Mouse (Mus musculus) layer of hippocampus, adult 9-11 months (tissue): ENCODE measurements around the gene Caskin1.
A peak's percentile ranks its signal among the peaks of the same experiment; 100 is the strongest.
"Not testable (repeated sequence)": the region's sequence is repeated elsewhere in the genome, so short reads cannot be mapped to it uniquely, and the experiment has no call there.

ENCODE experiments used
- DNase-seq: peaks from one replicate; pipeline ENCODE4 v3.0.0; 2022

Caskin1 gene

GRCm38 (mm10) chr17:24488186-24488661 lies at the start of gene Caskin1:
TSS of gene Caskin1 (plus strand) at chr17:24488601.
- DNase-seq = no peak

GRCm38 (mm10) chr17:24440377-24440776 lies 48.0 kb upstream of the Caskin1 start:
- DNase-seq = no peak

- DNase-seq = no peak
Measured at GRCm38 (mm10) chr17:24441148-24441547, 47.3 kb upstream of the Caskin1 start.

DNA sequence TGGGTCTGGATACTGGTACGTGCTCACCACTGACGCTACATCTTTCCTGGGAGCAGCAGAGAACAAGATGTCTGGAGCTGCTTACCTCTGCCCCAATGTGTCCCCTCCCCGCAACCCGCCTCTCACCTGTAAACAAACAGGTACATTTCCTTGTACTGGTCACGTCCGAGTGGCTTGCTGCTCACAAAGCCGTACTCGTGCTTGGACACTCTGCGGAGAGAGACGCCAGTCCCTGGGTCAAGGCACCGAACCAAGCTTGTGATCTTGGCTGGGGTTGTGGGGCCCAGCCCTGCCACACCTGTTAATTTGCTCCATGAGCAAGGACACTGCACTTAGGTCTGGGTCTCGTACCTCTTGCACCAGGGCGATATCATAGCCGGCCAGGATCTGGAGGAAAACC lies 46.3 kb upstream of the Caskin1 start:
- DNase-seq = no peak

- no peak for DNase-seq
Measured at GRCm38 (mm10) chr17:24442632-24443155, 45.7 kb upstream of the Caskin1 start, which contains the start of gene Dnase1l2. TSS of gene Dnase1l2 (minus strand) at chr17:24443105.

GRCm38 (mm10) chr17:24443409-24443808 lies 45.0 kb upstream of the Caskin1 start:
- DNase-seq = no peak

DNA sequence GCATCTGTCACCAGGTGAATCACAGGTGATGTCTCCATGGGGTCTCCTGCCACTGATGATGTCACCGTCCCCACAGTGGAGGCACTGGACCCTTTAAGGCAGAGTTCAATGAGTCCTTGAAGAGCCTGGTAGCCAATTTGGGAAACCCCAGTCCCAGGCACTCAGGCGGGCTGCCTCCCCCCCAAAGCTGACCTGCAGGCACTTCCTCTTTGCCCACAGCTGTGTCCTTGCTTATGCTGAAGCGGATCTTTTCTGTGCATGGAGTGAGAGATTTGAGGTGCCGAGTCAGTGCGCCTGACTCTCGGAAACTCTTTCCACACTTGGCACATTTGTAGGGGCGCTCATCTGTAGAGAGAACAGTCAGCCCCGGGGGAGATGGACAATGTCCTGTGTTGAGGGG lies 41.8 kb upstream of the Caskin1 start:
- DNase-seq = no peak

DNA sequence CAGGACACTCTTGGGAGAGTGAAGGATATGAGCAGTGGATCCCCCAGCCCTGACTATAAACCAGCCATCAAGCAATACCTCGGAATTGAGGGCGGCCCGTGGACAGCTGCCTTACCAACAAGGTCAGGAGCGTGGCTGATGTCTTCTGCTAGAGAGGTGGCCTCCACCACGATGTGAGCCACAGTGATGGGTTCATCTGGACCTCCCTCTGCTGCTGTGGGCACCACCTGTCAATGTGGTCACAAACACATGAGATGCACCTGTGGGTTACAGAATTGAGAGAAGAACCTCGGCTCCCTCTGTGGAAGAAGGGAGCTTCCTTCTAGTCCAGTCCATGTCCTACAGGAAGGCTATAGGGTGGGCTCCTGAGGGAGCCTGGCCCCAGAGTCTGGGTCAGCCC lies 38.9 kb upstream of the Caskin1 start:
- DNase-seq = no peak

DNA sequence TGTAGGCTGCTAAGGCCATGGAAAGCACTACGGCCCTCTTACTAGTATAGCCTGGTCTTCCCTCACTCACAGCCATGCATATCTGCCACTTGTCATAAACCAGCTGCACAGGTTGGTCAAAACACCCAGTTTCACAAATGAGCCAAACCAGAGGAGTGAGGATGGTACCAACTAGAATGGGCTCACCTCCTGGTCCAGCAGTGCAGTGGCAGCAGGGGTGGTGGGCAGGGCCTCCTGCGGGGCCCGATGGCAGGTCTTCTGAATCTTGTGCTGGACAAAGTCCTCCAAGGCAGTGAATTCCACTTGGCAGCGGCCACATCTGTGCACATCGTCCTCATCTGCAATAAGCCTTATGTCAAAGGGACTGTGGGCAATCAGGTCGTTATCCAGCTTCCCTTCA lies 37.2 kb upstream of the Caskin1 start:
- no peak for DNase-seq

DNA sequence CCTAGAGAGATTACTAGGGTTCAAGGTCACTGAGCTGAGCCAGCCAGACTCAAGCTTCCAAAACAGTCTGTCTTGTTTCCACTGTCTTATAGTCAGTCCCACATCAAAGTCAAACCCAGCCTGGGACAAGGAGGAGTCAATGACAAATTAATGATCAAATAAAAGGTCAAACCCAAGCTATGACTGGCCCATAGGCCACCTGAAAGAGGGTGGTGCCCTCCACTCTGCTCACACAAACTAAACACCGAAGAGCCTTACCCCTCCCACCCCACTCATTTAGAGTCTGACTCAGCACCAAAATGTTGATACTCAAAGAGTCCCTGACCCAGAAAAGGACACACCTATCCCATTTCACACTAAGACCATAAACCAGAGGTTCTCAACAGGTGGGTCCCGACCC lies 35.0 kb upstream of the Caskin1 start:
- no peak for DNase-seq

DNA sequence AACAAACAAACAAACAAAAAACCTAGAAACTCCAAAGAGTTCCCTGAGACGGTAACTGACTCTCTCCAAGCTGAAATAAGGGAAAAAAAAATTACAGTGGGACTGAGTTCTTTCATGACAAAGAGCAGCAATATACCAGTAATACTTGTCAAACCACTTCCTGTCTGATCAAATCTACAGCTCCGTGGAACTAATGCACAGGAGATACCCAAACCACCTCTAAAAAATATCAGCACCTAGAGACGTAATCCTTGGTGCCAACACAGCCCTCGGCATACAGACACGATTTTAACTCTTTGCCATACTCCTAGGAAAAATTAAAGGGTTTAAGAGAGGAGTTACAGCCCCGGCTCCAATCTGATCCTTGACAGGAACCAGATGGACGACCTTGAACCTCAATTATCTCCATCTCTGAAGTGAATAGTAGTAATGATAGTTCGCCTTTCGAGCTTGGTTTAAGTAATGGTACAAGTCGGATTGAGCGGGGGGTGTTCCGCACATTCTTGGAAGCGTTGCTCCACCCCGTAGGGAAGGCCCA lies 34.1 kb upstream of the Caskin1 start:
- DNase-seq = no peak

DNA sequence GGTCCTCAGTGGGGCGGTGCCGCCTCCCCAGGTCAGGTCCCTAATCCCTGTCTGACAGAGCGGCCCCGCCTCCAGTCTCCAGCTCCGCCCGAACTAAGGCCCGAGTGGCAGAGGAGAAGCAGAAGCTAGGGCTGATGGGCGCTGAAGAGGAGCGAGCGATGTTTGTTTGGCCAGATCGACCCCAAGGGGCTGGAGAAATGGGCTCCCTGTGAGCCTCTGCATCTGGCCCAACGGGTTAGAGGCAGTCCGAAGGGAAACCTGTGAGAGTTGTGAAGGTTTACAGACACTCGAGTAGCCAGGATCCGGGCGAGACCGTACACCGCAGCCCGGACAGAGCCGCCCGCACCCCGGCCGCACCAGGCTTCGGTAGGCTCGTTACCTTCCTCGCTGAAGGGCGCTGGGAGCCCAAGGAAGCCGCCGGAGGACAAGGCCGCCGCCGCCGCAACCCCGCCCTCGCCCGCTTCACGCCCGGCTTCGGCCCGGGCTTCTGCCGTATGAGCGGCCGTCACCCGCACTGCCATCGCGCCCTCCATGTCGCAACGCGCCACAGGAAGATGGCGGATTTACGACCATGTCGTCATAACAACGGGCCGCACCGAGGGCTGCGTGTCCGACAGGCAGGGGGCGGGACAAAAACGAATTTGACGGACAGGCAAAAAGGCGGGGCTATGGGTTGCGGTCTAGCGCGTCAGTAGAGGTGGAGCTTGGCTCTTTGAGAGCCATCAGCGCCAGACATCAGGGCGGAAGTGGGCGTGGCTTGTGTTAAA lies 33.5 kb upstream of the Caskin1 start:
- peak; percentile 99 for DNase-seq

DNA sequence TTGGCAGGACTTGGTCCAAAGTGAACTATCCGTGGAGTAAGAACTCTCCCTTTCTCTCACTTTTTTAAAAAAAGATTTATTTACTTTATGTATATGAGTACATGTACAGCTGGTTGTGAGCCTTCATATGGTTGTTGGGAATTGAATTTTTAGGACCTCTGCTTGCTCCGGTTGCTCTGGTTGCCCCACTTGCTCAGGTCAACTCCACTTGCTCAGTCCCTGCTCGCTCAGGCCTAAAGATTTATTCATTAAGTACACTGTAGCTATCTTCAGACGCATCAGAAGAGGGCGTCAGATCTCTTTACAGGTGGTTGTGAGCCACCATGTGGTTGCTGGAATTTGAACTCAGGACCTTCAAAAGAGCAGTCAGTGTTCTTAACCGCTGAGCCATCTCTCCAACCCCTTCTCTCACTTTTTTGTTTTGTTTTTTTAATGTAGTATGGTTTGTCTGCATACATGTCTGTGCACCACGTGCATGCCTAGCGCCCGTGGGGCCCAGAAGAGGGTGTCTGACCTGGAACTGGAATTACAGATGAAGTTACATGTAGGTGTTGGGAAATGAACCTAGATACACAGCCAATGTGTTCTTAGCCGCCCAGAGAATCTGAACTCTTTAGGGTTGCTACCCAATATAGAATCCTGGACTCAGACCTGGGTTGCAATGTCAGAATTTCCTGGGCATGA lies 32.7 kb upstream of the Caskin1 start:
- not testable (repeated sequence) for DNase-seq

DNA sequence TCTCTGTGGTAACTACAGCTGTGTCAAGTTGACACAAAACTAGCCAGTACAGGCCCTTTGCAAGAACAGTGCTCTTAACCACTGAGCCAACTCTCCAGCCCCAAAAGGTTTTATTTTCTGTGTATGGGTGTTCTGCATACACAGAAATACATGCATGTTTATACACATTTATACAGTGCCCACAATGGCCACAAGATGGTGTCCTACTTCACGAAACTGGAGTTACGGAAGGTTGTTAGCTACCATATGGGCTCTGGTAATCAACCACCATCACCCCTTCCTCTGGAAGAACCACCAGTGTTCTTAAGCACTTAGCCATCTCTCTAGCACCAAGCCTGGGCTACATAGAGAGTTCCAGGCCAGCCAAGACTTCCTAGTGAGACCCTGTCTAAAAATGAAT lies 26.8 kb upstream of the Caskin1 start:
- no peak for DNase-seq

DNA sequence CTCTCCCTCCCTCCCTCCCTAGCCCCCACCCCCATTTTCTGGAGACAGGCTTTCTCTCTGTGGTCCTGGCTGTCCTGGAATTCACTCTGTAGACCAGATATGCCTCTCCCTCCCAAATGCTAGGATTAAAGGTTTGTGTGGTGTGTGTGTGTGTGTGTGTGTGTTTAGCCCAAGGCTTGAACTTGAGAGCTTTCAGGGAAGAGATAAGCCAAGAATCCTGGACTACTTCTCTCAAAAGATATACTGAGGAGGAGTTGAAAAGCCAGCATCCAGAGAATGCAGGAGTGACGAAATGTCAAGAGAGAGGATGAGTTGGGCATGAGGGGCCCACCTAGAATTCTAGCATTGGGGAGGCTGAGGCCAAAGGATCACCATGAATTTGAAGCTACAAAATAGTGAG lies 25.5 kb upstream of the Caskin1 start:
- DNase-seq = no peak

- DNase-seq = no peak
Measured at GRCm38 (mm10) chr17:24463374-24464133, 24.8 kb upstream of the Caskin1 start.

- no peak for DNase-seq
Measured at GRCm38 (mm10) chr17:24468636-24469246, 19.7 kb upstream of the Caskin1 start.

DNA sequence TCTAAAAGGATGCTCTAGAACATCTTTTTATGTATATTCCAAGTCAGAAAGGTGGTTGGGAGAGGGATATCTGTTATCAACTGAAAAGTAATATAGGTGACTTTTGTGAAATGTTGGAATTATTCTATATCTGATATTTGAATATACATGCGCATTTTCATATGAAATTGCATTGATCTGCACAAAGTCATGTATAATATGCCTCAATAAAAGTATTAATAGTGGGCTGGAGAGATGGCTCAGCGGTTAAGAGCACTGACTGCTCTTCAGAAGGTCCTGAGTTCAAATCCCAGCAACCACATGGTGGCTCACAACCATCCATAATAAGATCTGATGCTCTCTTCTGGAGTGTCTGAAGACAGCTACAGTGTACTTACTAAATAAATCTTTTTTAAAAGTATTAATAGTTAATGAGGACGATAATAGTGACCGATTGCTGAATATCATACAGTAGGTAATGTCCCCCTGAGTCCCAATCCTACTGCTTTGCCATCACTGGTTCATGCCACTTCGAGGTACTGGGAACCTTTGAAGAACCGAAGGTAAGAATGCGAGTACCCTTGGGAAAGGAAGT lies 19.0 kb upstream of the Caskin1 start:
- DNase-seq = no peak

GRCm38 (mm10) chr17:24469910-24470602 lies 18.3 kb upstream of the Caskin1 start, which contains the start of the genes E4f1 and Pgp:
TSS of gene E4f1 (minus strand) at chr17:24470313.
TSS of gene Pgp (plus strand) at chr17:24470392.
- peak; percentile 99 for DNase-seq

DNA sequence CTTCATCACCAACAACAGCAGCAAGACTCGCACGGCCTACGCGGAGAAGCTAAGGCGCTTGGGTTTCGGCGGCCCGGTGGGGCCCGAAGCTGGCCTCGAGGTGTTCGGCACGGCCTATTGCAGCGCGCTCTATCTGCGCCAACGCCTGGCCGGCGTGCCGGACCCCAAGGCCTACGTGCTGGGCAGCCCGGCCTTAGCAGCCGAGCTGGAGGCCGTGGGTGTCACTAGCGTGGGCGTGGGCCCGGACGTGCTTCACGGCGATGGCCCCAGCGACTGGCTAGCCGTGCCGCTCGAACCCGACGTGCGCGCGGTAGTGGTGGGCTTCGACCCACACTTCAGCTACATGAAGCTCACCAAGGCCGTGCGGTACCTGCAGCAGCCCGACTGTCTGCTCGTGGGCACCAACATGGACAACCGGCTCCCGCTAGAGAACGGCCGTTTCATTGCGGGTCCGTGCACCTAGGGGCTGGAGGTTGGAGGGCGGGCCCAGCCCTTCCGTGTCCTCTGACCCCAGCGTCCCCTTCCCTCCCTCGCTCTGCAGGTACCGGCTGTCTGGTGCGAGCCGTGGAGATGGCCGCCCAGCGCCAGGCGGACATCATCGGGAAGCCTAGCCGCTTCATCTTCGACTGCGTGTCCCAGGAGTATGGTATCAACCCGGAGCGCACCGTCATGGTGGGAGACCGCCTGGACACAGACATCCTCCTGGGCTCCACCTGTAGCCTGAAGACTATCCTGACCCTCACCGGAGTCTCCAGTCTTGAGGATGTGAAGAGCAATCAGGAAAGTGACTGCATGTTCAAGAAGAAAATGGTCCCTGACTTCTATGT lies 17.5 kb upstream of the Caskin1 start:
- no peak for DNase-seq
